Mouse (Mus musculus): ENCODE measurements around the gene Kif3a. TPM values are rescaled to one million over a fixed set of nuclear protein-coding genes. Genes with fewer than 3 reads are reported as not detected.

Kif3a gene
- polyA plus RNA-seq, 1 experiment = 0.89 TPM

DNA sequence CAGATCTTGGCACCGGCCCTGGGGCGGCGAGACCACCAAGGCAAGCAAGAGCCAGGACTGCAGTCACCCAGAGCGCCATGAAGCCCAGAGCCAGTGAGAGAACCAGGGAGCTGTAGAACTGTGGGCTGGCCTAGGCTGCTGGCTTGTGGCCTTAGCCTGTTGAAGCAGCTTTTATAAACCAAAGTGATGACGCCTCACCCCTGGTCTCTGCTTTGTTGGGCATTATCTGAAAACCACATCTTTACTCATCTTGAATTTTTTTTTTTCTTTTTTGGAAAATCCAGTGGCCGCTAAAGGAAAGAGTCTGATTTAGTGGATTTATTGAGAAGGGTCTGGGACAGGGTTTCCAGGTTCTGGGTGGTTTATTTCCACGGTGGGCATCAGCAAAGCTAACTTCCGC lies 67.4 kb downstream of the Kif3a start, which contains the start of gene Il13:
TSS of gene Il13 (minus strand) at position 147 of the 400 bp plus-strand sequence.
- 92% methylated on average over 8 of the region's 8 CpGs for WGBS
- Histone ChIP-seq H3K27ac (ENCODE audit: insufficient read depth, low read depth, low read length) (no peak within 1 kb of the TSS), H3K27me3 (ENCODE audit: control insufficient read depth, insufficient read depth, low read length) (peaks cover 19% of the 10 kb centered on the region), H3K36me3 (ENCODE audit: control insufficient read depth, insufficient read depth, low read length) (no peaks in the 10 kb centered on the region), H3K4me1 (ENCODE audit: control insufficient read depth, insufficient read depth, insufficient read length, low read length) (peaks cover 5% of the 10 kb centered on the region; the same call in 1 of the 2 replicates), H3K4me3 (ENCODE audit: low read depth, low read length) (no peak within 1 kb of the TSS)
- TF ChIP-seq CTCF (IDR thresholded peaks at IDR 0.05; ENCODE audit: extremely low read depth, insufficient read length, insufficient replicate concordance, low read depth, low read length) = no peak
- no peak for TF ChIP-seq POLR2A (IDR thresholded peaks at IDR 0.05; ENCODE audit: low read depth, low read length)

DNA sequence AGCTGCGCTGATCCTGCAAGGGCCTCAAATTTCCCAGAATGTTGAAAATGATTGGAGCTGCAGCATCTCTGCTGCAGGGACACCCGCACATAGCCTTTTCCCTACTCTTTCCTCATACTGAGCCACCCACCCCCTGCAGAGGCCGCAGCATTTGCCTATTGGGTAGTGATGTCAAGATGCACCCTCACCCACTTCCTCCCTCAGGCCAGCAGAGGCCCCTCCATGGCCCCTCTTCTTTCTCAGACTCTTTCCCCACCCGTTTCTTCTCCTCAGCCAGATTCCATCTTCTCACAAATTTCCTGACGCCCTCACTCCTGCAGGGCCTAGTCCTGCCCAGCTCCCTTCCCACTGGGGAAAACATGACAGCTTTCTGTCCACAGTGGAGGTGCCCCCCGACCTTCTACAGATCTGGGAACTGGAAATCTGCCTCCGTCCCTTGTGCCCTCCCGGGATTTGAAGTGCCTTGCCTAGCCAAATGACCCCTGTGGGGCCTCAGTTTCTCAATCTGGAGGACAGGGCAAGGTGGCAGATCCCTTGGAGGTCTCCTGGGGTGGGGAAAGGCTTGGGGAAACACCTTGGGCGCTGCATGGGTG lies 68.5 kb downstream of the Kif3a start:
- no peak for TF ChIP-seq CTCF (IDR thresholded peaks at IDR 0.05; ENCODE audit: extremely low read depth, insufficient read length, insufficient replicate concordance, low read depth, low read length)
- TF ChIP-seq POLR2A (IDR thresholded peaks at IDR 0.05; ENCODE audit: low read depth, low read length) = no peak
- peak overlapping the region; percentile 47; the same call in 1 of the 2 replicates for H3K4me3 ChIP-seq (ENCODE audit: low read depth, low read length)
- 60% methylated on average over 9 of the region's 9 CpGs for WGBS

DNA sequence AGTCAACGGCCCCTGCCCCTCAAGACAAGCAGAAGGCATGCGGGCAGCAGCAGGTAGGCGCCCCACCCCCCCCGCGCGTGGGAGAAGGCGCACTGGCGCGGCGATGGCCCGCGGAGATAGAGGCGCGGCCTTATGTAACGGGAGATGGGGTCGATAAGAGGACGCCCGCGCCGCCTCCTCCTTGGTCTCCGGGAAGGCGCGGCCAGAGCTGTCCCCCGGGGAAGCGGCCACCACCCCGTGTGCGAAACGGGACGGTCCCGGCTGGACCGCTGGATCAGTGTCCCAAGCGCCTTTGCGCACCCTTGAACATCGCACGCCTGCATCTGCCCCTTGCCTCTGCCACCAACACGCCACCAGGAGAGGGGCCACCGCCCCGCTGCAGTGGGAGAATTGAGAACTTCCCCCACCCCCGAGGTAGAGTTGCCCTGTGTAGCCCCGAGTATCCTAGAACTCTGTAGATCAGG lies 69.0 kb downstream of the Kif3a start:
- H3K27ac ChIP-seq (ENCODE audit: insufficient read depth, low read depth, low read length) = no peak overlapping the region
- H3K4me3 ChIP-seq (ENCODE audit: low read depth, low read length) = peak overlapping the region; percentile 47
- H3K27me3 ChIP-seq (ENCODE audit: control insufficient read depth, insufficient read depth, low read length) = peaks cover 19% of the 10 kb centered on the region
- TF ChIP-seq CTCF (IDR thresholded peaks at IDR 0.05; ENCODE audit: extremely low read depth, insufficient read length, insufficient replicate concordance, low read depth, low read length) (no peak), POLR2A (IDR thresholded peaks at IDR 0.05; ENCODE audit: low read depth, low read length) (no peak)
- H3K4me1 ChIP-seq (ENCODE audit: control insufficient read depth, insufficient read depth, insufficient read length, low read length) = peaks cover 5% of the 10 kb centered on the region; the same call in 1 of the 2 replicates
- H3K36me3 ChIP-seq (ENCODE audit: control insufficient read depth, insufficient read depth, low read length) = no peaks in the 10 kb centered on the region
- WGBS = 2% methylated on average over 40 of the region's 40 CpGs

More for the DNA sequence above, 68.5 kb downstream of the Kif3a start:
- Histone ChIP-seq H3K36me3 (ENCODE audit: control insufficient read depth, insufficient read depth, low read length) (no peaks in the 10 kb centered on the region), H3K27me3 (ENCODE audit: control insufficient read depth, insufficient read depth, low read length) (peaks cover 19% of the 10 kb centered on the region), H3K4me1 (ENCODE audit: control insufficient read depth, insufficient read depth, insufficient read length, low read length) (peaks cover 5% of the 10 kb centered on the region; the same call in 1 of the 2 replicates), H3K27ac (ENCODE audit: insufficient read depth, low read depth, low read length) (no peak overlapping the region)

DNA sequence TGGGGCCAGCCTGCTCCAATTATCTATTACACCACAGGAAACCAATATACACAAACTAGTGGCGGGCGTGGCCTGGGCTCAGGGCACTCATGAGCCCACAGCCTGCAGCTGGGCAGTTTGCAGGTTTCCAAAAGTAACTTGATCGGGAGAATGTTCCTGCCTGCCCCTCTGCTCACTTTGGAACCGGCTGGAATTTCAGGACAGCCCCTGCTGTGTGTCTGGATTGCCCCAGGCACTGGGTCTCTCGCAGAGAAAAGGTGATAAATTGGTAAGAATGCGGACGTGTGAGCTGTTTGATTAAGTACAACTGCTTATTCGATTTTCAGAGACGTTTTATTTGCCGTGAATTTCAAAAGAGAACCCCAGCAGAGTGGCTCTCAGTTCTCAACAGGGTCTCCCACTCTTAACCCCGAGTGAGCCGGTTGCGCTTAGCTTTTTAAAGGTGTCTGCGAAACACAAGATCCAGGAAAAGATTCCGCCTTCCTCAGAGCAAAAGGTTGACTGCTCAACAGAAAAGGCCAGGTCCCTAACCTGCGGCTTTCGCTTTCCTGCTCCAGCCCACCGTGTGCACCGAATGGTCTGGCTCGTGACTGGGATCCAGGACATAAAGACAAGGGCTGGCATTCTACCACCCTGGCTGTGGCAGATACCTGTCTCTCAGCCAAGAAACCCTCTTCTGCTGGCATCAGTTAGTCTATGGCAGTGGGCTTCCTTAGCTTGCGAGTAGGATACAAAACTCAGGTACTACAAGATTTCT lies 70.0 kb downstream of the Kif3a start:
- Histone ChIP-seq H3K27ac (ENCODE audit: insufficient read depth, low read depth, low read length) (no peak overlapping the region), H3K4me3 (ENCODE audit: low read depth, low read length) (no peak overlapping the region), H3K27me3 (ENCODE audit: control insufficient read depth, insufficient read depth, low read length) (peaks cover 19% of the 10 kb centered on the region), H3K4me1 (ENCODE audit: control insufficient read depth, insufficient read depth, insufficient read length, low read length) (peaks cover 5% of the 10 kb centered on the region; the same call in 1 of the 2 replicates), H3K36me3 (ENCODE audit: control insufficient read depth, insufficient read depth, low read length) (no peaks in the 10 kb centered on the region)
- 42% methylated on average over 21 of the region's 21 CpGs for WGBS
- no peak for TF ChIP-seq CTCF (IDR thresholded peaks at IDR 0.05; ENCODE audit: extremely low read depth, insufficient read length, insufficient replicate concordance, low read depth, low read length)
- no peak for TF ChIP-seq POLR2A (IDR thresholded peaks at IDR 0.05; ENCODE audit: low read depth, low read length)

DNA sequence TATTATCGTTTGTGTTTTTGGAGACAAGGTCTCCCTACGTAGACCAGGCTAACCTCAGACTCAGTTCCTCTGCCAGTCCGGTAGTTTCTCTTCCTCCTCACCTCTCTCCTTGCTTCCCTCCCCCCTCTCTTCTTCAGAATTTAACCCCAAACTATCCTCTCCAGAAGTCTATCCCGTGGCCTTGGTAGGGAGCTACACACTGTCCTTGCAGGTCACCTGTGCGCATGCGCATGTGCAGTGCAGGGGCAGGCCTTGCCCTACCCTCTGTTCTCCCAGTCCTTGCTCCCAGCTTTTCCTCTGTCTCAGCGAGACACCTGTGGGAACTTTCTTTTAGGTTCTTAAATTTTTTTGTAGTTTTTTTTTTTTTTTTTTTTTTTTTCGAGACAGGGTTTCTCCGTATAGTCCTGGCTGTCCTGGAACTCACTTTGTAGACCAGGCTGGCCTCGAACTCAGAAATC lies 70.7 kb downstream of the Kif3a start:
- WGBS = 75% methylated on average over 10 of the region's 10 CpGs
- Histone ChIP-seq H3K4me3 (ENCODE audit: low read depth, low read length) (no peak overlapping the region), H3K36me3 (ENCODE audit: control insufficient read depth, insufficient read depth, low read length) (no peaks in the 10 kb centered on the region), H3K4me1 (ENCODE audit: control insufficient read depth, insufficient read depth, insufficient read length, low read length) (peaks cover 5% of the 10 kb centered on the region; the same call in 1 of the 2 replicates), H3K27me3 (ENCODE audit: control insufficient read depth, insufficient read depth, low read length) (peaks cover 19% of the 10 kb centered on the region), H3K27ac (ENCODE audit: insufficient read depth, low read depth, low read length) (no peak overlapping the region)
- TF ChIP-seq POLR2A (IDR thresholded peaks at IDR 0.05; ENCODE audit: low read depth, low read length) (no peak), CTCF (IDR thresholded peaks at IDR 0.05; ENCODE audit: extremely low read depth, insufficient read length, insufficient replicate concordance, low read depth, low read length) (no peak)

DNA sequence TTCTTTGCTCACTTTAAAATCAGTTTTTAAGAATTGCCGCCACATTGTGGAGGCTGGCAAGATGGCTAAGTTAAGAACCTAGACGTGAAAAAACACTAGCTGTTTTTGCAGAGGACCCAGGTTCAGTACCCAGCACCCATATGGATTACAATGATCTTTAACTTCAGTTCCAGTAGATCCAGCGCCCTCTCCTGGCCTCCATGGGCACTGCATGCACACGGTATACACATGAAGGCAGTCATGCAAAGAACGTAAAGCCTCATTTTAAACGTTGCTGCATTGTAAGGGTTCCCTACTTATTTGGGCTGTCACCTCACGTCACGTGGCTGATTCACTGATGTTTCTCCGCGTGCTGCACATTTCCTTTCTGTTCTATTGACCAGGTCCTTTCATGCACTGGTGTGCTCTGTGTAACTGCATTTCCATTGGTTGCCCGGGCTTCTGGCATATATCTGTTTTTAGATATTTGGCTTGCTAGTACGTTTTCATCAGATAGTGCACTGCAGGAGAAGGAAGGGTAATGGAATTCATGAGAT lies 75.6 kb downstream of the Kif3a start:
- Histone ChIP-seq H3K36me3 (ENCODE audit: control insufficient read depth, insufficient read depth, low read length) (no peaks in the 10 kb centered on the region), H3K4me1 (ENCODE audit: control insufficient read depth, insufficient read depth, insufficient read length, low read length) (no peaks in the 10 kb centered on the region), H3K4me3 (ENCODE audit: low read depth, low read length) (no peak overlapping the region), H3K27ac (ENCODE audit: insufficient read depth, low read depth, low read length) (no peak overlapping the region), H3K27me3 (ENCODE audit: control insufficient read depth, insufficient read depth, low read length) (peaks cover 2% of the 10 kb centered on the region; the same call in 1 of the 2 replicates)
- no peak for TF ChIP-seq POLR2A (IDR thresholded peaks at IDR 0.05; ENCODE audit: low read depth, low read length)
- TF ChIP-seq CTCF (IDR thresholded peaks at IDR 0.05; ENCODE audit: extremely low read depth, insufficient read length, insufficient replicate concordance, low read depth, low read length) = peak; percentile 21; the same call in 1 of the 2 replicates
- WGBS = 75% methylated on average over 12 of the region's 12 CpGs
